Mouse (Mus musculus): ENCODE measurements at regions not wholly inside any gene's neighbourhood (a gene's known extent, or its start where the extent isn't known, plus 50 kb on each side); places are given as distances from the start of the nearest gene placed in this dataset.
A peak's percentile ranks its signal among the peaks of the same experiment; 100 is the strongest.

DNA sequence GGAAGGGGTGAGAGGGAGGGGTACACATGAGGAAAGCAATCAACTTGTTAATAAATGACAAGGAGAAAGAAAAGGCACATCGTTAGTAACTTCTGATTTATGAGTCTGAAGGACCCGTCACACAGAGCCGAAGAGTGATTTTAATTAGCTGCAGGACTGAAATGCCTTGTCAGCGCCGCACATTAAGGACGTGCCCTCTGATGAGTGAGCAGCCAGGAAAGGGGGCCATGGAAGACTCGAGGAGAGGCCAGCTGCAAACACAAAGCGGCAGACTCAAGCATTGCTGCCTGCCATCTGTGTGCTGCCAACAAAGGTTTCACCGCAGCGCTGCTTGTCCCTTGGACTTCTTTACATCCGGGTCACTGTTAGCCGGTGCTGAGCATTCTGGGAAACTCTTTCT, 184.8 kb upstream of the Fn1 start:
- no peak for TF ChIP-seq CTCF (IDR thresholded peaks at IDR 0.05; ENCODE audit: low read depth)
- no peak for TF ChIP-seq EP300 (IDR thresholded peaks at IDR 0.05; ENCODE audit: low read depth)
- Histone ChIP-seq H3K27me3 (ENCODE audit: control insufficient read depth, insufficient read depth, low read length) (no peaks in the 10 kb centered on the region), H3K9me3 (ENCODE audit: control insufficient read depth, low read length) (no peaks in the 10 kb centered on the region), H3K27ac (no peak overlapping the region), H3K36me3 (replicated peaks; ENCODE audit: control insufficient read depth, insufficient read depth, low read depth) (no peaks in the 10 kb centered on the region), H3K4me2 (ENCODE audit: low read depth) (peak overlapping the region; percentile 15; the same call in 1 of the 2 replicates), H3K4me1 (replicated peaks; ENCODE audit: control insufficient read depth in 2 of 2, insufficient read depth in 2 of 2, low read length in 1 of 2) (peaks cover 0 to 2% of the 10 kb centered on the region in 2 experiments; a peak in 1 of 4 replicates), H3K9ac (replicated peaks) (no peak overlapping the region), H3K4me3 (ENCODE audit: insufficient read depth in 1 of 2, low read depth in 2 of 2, low read length in 2 of 2) (no peak overlapping the region)
- WGBS (ENCODE audit: insufficient replicate concordance): 76% methylated on average over 12 of the region's 12 CpGs
- ATAC-seq (ENCODE audit: insufficient read depth) (no peak), DNase-seq (ENCODE audit: low read depth in 3 of 3, low spot score in 3 of 3) (no peak)

DNA sequence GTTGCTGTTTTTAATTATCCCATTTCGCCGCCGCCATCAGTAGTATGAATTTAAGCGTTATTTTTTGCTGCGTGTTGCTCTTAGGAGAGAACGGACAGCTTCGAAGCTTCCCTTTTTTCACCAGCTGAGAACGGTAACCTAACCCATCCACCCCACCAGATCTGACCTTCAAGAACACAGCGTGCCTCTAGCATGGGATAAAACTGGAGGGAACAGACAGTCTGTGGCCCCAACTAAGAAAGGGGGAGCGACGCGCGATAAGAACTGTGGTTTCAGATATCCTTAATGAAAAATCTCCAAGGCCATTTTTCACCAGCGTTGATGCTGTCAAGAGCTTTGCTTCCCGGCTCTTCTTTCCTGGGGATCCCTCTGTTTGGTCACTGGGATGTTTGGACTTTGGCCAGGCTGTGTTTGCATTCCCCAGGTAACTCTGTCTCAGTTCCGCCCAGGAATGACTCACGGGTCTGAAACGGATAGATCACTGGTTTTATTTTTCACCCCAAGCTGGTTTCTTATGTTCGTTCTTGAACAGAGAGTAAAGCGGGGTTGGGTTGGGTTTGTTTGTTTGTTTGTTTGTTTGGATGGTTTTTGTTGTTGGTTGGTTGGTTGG, 184.1 kb upstream of the Fn1 start:
- TF ChIP-seq CTCF (IDR thresholded peaks at IDR 0.05; ENCODE audit: low read depth) (no peak), EP300 (IDR thresholded peaks at IDR 0.05; ENCODE audit: low read depth) (no peak)
- H3K4me1 ChIP-seq (replicated peaks; ENCODE audit: control insufficient read depth in 2 of 2, insufficient read depth in 2 of 2, low read length in 1 of 2): peaks cover 0 to 2% of the 10 kb centered on the region in 2 experiments; a peak in 1 of 4 replicates
- no peak overlapping the region for H3K4me3 ChIP-seq (ENCODE audit: insufficient read depth in 1 of 2, low read depth in 2 of 2, low read length in 2 of 2)
- 69% methylated on average over 20 of the region's 20 CpGs for WGBS (ENCODE audit: insufficient replicate concordance)
- DNase-seq (ENCODE audit: low read depth in 3 of 3, low spot score in 3 of 3) (peak; percentile 2 to 23 (median 22)), ATAC-seq (ENCODE audit: insufficient read depth) (no peak)
- H3K27ac ChIP-seq: no peak overlapping the region
- H3K36me3 ChIP-seq (replicated peaks; ENCODE audit: control insufficient read depth, insufficient read depth, low read depth): no peaks in the 10 kb centered on the region
- H3K27me3 ChIP-seq (ENCODE audit: control insufficient read depth, insufficient read depth, low read length): no peaks in the 10 kb centered on the region
- H3K4me2 ChIP-seq (ENCODE audit: low read depth): peak overlapping the region; percentile 15; the same call in 1 of the 2 replicates
- no peaks in the 10 kb centered on the region for H3K9me3 ChIP-seq (ENCODE audit: control insufficient read depth, low read length)
- no peak overlapping the region for H3K9ac ChIP-seq (replicated peaks)

DNA sequence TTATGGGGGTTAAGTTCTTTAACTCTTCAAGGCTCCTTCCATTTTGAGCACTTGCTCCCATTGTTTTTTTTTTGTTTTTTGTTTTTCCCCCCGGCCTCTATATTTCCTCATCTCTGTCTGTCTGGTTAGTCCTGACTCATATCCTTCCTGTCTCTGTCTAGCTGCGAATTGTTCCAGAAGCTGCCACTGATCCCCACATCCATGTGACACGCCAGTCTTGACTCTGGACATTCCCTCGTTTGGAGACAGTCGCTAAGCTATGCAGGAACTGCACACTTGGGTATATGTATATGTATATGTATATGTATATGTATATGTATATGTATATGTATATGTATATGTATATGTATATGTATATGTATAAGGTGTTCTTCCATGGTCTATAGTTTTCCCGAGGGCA, 177.4 kb upstream of the Fn1 start:
- no peak for TF ChIP-seq EP300 (IDR thresholded peaks at IDR 0.05; ENCODE audit: low read depth)
- no peak for TF ChIP-seq CTCF (IDR thresholded peaks at IDR 0.05; ENCODE audit: low read depth)

DNA sequence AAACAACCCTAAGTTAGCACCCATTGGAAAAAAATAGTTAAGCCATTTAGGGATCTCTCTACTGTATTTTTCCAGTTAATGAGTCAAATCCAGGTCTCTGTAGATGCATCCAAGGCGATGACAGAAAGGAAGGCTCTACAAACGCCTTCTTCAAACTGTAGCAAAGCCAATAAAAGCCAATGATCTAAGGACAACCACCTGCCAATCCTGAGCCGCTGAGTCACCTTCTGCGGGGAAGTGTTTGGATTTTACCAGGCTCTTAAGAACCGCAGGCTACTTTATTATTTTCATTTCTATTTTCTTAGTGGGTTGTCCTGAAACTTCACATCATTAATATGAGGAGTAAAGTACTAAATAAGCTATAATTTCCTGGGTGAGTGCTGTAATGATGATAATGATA, 171.4 kb upstream of the Fn1 start:
- TF ChIP-seq EP300 (IDR thresholded peaks at IDR 0.05; ENCODE audit: low read depth) (no peak), CTCF (IDR thresholded peaks at IDR 0.05; ENCODE audit: low read depth) (no peak)
- no peak for ATAC-seq (ENCODE audit: insufficient read depth)
- WGBS (ENCODE audit: insufficient replicate concordance): 58% methylated on average over 5 of the region's 5 CpGs

More for the DNA sequence above, 177.4 kb upstream of the Fn1 start:
- DNase-seq (ENCODE audit: low read depth in 3 of 3, low spot score in 3 of 3): no peak
- Histone ChIP-seq H3K27me3 (ENCODE audit: control insufficient read depth, insufficient read depth, low read length) (no peaks in the 10 kb centered on the region), H3K9me3 (ENCODE audit: control insufficient read depth, low read length) (no peaks in the 10 kb centered on the region), H3K27ac (no peak overlapping the region), H3K36me3 (replicated peaks; ENCODE audit: control insufficient read depth, insufficient read depth, low read depth) (no peaks in the 10 kb centered on the region), H3K4me1 (replicated peaks; ENCODE audit: control insufficient read depth in 2 of 2, insufficient read depth in 2 of 2, low read length in 1 of 2) (no peaks in the 10 kb centered on the region), H3K4me3 (ENCODE audit: insufficient read depth in 1 of 2, low read depth in 2 of 2, low read length in 2 of 2) (no peak overlapping the region), H3K4me2 (ENCODE audit: low read depth) (no peak overlapping the region), H3K9ac (replicated peaks) (no peak overlapping the region)
- WGBS (ENCODE audit: insufficient replicate concordance): 41% methylated on average over 6 of the region's 6 CpGs
- ATAC-seq (ENCODE audit: insufficient read depth): no peak

DNA sequence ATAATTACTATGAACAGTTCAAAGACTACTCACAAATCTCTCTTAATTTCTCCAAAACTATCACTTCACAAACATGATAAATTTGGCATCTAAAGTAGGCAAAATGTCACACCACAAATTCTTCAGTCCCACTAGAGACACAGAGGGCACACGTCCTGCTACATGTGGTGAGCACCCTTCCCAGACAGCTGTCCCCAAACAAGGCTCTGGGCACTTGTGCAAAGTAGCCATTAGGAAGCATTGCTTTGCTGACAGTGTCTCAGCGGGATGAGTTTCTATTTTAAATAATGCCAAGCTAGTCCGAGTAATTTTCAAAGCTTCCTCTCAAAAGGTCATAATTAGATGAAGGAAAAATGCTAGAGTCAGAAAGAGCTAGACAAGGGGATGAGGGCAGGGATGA, 169.1 kb upstream of the Fn1 start:
- Histone ChIP-seq H3K4me1 (replicated peaks; ENCODE audit: control insufficient read depth in 2 of 2, insufficient read depth in 2 of 2, low read length in 1 of 2) (no peaks in the 10 kb centered on the region), H3K36me3 (replicated peaks; ENCODE audit: control insufficient read depth, insufficient read depth, low read depth) (no peaks in the 10 kb centered on the region), H3K27ac (no peak overlapping the region), H3K27me3 (ENCODE audit: control insufficient read depth, insufficient read depth, low read length) (no peaks in the 10 kb centered on the region), H3K9ac (replicated peaks) (no peak overlapping the region), H3K4me2 (ENCODE audit: low read depth) (no peak overlapping the region), H3K4me3 (ENCODE audit: insufficient read depth in 1 of 2, low read depth in 2 of 2, low read length in 2 of 2) (no peak overlapping the region), H3K9me3 (ENCODE audit: control insufficient read depth, low read length) (no peaks in the 10 kb centered on the region)
- TF ChIP-seq EP300 (IDR thresholded peaks at IDR 0.05; ENCODE audit: low read depth): no peak
- no peak for TF ChIP-seq CTCF (IDR thresholded peaks at IDR 0.05; ENCODE audit: low read depth)
- WGBS (ENCODE audit: insufficient replicate concordance): 53% methylated on average over 3 of the region's 3 CpGs
- DNase-seq (ENCODE audit: low read depth in 3 of 3, low spot score in 3 of 3) (no peak), ATAC-seq (ENCODE audit: insufficient read depth) (no peak)

More for the DNA sequence above, 171.4 kb upstream of the Fn1 start:
- no peak overlapping the region for H3K4me3 ChIP-seq (ENCODE audit: insufficient read depth in 1 of 2, low read depth in 2 of 2, low read length in 2 of 2)
- H3K4me2 ChIP-seq (ENCODE audit: low read depth): no peak overlapping the region
- H3K27me3 ChIP-seq (ENCODE audit: control insufficient read depth, insufficient read depth, low read length): no peaks in the 10 kb centered on the region
- no peaks in the 10 kb centered on the region for H3K9me3 ChIP-seq (ENCODE audit: control insufficient read depth, low read length)
- H3K4me1 ChIP-seq (replicated peaks; ENCODE audit: control insufficient read depth in 2 of 2, insufficient read depth in 2 of 2, low read length in 1 of 2): no peaks in the 10 kb centered on the region
- no peak for DNase-seq (ENCODE audit: low read depth in 3 of 3, low spot score in 3 of 3)
- no peaks in the 10 kb centered on the region for H3K36me3 ChIP-seq (replicated peaks; ENCODE audit: control insufficient read depth, insufficient read depth, low read depth)
- H3K9ac ChIP-seq (replicated peaks): no peak overlapping the region
- no peak overlapping the region for H3K27ac ChIP-seq
